Mouse (Mus musculus): ENCODE measurements at regions not wholly inside any gene's neighbourhood (a gene's known extent, or its start where the extent isn't known, plus 50 kb on each side); places are given as distances from the start of the nearest gene placed in this dataset.

- TF ChIP-seq TAL1 (IDR thresholded peaks at IDR 0.05; ENCODE audit: low read length) (no peak), GATA1 (IDR thresholded peaks at IDR 0.05; ENCODE audit: low read length) (no peak)
Observed at GRCm38 (mm10) chr13:44158364-44158763, 373.8 kb downstream of the Cd83 start.

Measured in erythroblast, embryonic 14.5 days (primary cell).